Mouse (Mus musculus) Patski (cell line): Measurements from ENCODE around the gene Hoxa11. TPM values are rescaled to one million over a fixed set of nuclear protein-coding genes. Genes with fewer than 3 reads are reported as not detected.

ENCODE experiments used
- ATAC-seq: fragments of 100-300 bp; one replicate; pipeline ENCODE4 v1.8.0; 2021
- CTCF ChIA-PET: fragments of 350-600 bp; sonication (Branson Sonifier 250); formaldehyde crosslinking; loops from one replicate; lab custom pipeline; 2022; ENCODE audit warnings: inconsistent platforms; lab: Charles Lee
- POLR2A ChIA-PET: fragments of 350-600 bp; sonication (Branson Sonifier 250); formaldehyde crosslinking; loops from one replicate; lab custom pipeline; 2022; ENCODE audit warnings: antibody characterized with exemption, inconsistent platforms; lab: Charles Lee
- DNase-seq: peaks from one replicate; pipeline ENCODE4 v3.0.0-alpha.2; 2011; ENCODE audit warnings: low read depth, low spot score
- H3K27me3 ChIP-seq: fragments of 371-371 bp; one replicate; pipeline ENCODE4 v1.5.1; 2021
- CTCF ChIP-seq: fragments of 100-300 bp; IDR thresholded peaks from one replicate; pipeline ENCODE4 v1.5.1; 2021
- in situ Hi-C: fragments of 300-500 bp; cut with MboI; formaldehyde crosslinking; loops from 3 replicates; pipeline ENCODE4 v1.11.1; 2018; ENCODE audit warnings: low pct_unique_long_range_greater_than_20kb, mixed read lengths
- polyA plus RNA-seq: library from polyadenylated mRNA; unstranded; gene quantifications from one replicate; pipeline ENCODE4 v1.2.3, GENCODE M21; 2021

Gene Hoxa11
- polyA plus RNA-seq, 1 experiment from 2014 or later, result 19.3 TPM

DNA sequence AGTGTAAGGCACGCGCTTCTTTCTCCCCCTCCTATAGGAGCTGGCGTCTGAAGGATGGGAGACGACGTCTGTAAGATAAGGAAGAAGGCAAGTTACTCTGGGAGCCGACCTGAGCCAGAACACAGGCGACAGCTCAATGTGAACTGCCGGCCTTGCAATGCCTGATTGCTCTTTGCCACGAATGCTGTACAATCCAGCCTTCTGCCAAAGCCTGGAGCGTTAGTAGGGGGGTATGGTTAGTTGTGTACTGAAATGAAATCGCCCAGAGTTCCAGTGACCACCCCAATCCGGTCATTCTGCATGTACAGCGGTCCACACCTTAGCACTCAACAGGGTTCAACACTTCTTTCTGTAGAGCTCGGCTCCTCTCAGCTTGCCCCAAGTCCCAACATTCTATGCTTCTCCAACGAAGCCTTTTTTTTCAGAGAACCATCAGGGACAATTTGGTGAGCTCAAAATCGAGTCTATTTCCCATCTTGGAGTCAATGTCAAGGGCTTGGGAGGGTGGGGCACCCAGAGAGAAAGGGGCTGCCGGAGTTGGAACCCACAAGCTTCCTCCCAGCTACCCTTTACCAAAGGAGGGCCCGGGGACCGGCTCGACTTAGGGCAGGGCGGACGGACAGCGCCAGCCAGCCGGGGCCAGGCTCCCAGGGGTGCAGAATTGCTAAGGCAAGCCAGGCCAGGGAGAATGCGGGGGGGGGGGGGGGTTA is 13.6 kb upstream of the Hoxa11 start:
- TF ChIP-seq CTCF, result no peak
- H3K27me3 ChIP-seq, result no peaks in the 10 kb centered on the region
- ChIA-PET POLR2A (interaction anchor here (0.7 to 2.1 kb wide), 5 partner anchors 11 to 733 kb away, joined by 4 to 10 read pairs (median 5); partner anchors contain the start of genes Hoxa10 and Hoxa11), CTCF (interaction anchor here (1.5 to 2.7 kb wide), 3 partner anchors 319 to 466 kb away, joined by 5 to 19 read pairs (median 7); no protein-coding TSS in a partner anchor)
- in situ Hi-C loops, result loop anchor here (5.0 kb wide), 2 partner anchors 578 to 658 kb away; no protein-coding TSS in a partner anchor
- no peak for ATAC-seq
- DNase-seq, result no peak

DNA sequence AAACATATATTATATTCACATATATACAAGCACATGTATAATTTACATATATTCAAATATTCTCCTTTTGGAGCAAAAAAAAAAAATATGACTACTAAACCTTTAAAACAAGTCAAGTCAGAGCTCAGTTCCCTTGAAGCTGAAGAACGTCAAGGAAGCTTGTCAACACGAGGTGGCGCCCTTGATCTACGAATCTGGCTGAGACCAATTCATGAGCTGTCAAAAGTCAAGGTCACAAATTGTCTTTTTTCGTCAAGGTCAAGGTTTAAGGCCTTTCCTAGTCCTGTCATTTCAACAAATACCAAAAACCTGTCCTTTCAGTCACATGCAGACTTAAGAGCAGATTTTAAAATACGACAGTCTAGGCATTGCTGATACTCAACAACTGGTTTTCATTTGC is 11.3 kb upstream of the Hoxa11 start:
- POLR2A ChIA-PET, result interaction anchor here (0.7 to 1.3 kb wide), 2 partner anchors 11 to 256 kb away, joined by 3 to 5 read pairs; partner anchors contain the start of gene Hoxa11
- CTCF ChIA-PET, result interaction anchor here (0.7 to 2.7 kb wide), 27 partner anchors 10 to 713 kb away, joined by 3 to 27 read pairs (median 4); partner anchors contain the start of gene Hoxa11
- TF ChIP-seq CTCF, result no peak
- no peaks in the 10 kb centered on the region for H3K27me3 ChIP-seq
- ATAC-seq (no peak), DNase-seq (no peak)
- in situ Hi-C loops, result loop anchor here (5.0 kb wide), 2 partner anchors 580 to 660 kb away; no protein-coding TSS in a partner anchor

DNA sequence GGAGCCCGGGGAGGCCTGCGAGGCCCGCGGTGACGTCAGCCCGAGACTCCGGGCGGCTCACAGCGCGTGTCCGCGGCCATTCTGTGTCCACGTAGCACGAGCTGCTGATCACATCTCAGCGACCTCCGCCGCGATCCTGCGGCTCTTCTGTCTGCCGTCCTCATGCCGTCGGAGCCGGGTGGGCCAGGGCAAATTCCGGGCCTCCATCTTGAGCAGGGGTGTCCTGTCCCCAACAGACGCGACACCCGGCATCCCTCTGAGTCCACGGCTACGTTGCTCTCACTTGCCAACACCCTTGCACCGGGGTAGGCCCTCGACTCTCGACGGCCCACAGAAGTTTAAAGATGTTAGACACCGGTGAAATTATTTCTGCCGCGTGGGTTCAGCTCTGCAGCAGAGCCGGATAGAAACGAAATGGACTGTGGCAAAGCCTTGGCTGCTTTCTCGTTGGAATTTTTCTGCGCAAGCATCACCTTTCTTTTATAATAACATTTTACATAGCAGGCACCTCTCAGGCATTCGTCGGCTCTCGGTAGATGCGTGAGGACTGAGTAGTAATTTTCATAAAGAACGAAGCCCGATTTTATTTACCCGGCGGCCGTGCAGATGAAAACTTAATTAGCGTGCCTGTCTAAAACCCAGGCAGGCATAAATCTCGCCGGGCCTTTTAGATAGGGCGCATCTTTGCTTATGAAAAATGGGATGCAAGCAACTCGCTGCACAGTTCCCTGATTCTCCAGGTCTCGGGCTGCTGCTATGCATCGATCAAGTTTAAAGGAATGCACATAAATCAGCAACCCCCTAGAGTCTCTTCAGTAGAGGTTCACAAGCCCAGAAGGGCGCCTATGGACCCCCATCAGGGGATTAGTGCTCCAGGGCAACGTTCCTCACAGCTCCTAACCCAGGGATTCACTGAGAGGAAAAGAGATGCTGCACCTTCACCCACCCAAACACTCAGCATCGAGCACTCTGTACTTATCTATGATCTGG is 8.2 kb upstream of the Hoxa11 start:
- TF ChIP-seq CTCF, result no peak
- in situ Hi-C loops, result loop anchor here (5.0 kb wide), 1 partner anchor 468 kb away; no protein-coding TSS in a partner anchor
- ChIA-PET POLR2A (no interaction called here), CTCF (no interaction called here)
- H3K27me3 ChIP-seq, result no peaks in the 10 kb centered on the region
- no peak for ATAC-seq
- DNase-seq, result no peak

DNA sequence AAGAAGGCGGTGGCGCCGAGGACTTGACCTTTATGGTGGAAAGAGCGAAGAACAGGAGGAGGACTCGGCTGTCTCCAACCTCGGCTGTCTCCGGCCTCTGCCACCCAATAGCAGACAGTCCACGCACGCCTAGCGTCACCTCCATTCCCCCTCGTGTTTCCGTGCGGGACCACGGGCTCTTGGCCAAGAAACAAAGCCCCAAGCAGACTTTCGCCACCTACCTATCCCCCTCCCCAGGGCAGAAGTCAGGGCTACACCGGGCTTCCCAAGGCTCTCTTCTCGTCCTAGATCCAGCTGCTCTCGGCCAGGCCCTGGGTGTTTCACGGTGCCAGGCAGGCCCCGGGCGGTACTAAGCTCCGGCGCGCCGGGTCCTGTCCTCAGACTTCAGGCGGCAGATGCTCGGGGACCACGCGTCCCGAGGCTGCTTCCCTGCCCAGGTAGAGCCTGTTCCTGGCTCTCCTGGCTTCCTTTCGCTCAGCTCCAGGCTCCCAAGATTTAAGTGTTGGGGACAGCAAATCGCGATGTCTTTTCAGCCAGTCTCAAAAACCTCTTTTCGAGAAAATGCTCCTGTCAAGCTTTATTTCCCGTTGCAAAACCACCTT is 7.3 kb upstream of the Hoxa11 start:
- ChIA-PET CTCF (interaction anchor here (1.4 to 1.6 kb wide), 2 partner anchors 9 to 349 kb away, joined by 4 read pairs; no protein-coding TSS in a partner anchor), POLR2A (interaction anchor here (0.7 kb wide), 1 partner anchor 12 kb away, joined by 3 read pairs; the partner anchor contains the start of gene Hoxa10)
- in situ Hi-C loops, result loop anchor here (5.0 kb wide), 1 partner anchor 469 kb away; no protein-coding TSS in a partner anchor
- no peaks in the 10 kb centered on the region for H3K27me3 ChIP-seq
- TF ChIP-seq CTCF, result no peak
- no peak for ATAC-seq
- no peak for DNase-seq

DNA sequence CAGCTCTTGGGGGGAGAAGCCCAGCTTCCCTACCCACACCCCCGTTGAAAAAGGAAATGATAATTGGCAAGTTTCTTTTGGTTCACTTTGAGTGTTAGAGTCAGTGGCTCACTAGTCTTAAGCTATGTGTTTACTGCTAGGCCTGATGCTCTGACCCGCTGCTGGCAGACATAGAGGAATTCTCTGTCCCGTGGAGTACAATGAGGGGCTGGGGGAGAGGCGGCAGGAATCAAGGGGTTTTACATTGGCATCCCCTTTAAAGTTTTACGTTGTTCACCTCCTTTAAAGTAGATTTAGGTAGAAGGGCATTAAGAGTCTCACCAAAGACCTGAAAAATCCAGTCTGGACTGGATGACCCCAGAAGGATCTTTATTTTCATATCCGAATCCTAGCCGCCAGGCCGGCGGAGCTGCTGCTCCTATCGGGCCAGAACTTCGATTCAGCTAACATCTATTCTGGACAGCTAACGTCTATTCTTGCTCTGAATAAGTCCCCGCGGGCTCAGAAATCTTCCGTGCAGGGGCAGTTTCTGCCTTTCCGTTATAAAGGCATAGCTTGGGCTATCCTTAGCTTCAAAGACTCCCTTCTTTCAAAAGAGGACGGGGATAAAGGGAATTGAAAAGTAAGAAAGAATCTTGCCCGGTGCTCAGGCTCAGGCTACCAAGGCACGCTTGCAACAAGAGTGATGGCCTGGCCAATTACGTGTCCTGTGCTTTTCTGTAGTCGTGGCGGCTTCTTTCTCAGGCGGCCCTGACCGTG is 6.6 kb upstream of the Hoxa11 start:
- CTCF ChIA-PET, result interaction anchor here (1.4 to 1.6 kb wide), 2 partner anchors 9 to 350 kb away, joined by 4 read pairs; no protein-coding TSS in a partner anchor
- ATAC-seq, result no peak
- POLR2A ChIA-PET, result interaction anchor here (0.7 kb wide), 1 partner anchor 11 kb away, joined by 3 read pairs; the partner anchor contains the start of gene Hoxa10
- no peak for TF ChIP-seq CTCF
- no peak for DNase-seq
- in situ Hi-C loops, result loop anchor here (5.0 kb wide), 1 partner anchor 470 kb away; no protein-coding TSS in a partner anchor
- no peaks in the 10 kb centered on the region for H3K27me3 ChIP-seq

DNA sequence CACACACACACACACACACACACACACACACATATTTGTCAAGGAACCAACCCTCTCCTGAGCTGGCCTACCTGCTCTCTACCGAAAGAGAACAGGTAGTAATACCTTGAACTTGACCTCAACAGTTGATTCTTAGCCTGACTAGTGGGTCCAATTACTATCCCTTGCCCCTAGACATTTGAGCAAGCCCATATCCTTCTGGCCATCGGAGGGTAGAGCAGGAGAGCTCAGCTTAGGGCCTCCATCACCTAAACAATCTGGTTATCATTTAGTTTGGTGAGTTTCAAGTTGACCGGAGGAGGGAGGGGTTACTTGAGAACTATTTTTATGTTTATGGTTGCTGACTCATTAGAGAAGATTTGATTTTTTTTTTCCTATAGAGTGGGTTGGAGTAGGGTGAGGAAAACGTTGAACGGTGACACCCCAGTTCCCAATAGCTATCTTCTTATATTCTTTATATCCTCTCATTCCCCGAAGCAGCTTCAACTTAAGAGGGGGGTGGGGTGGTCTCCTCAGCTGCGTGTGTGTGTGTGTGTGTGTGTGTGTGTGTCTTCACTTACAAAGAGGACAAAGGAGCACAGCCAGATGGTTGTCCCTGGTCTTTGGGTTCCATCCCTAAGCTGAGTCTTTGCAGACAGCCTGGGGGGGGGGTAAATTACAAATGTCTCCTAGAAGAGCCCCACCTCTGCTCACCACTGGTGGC is 5.7 kb upstream of the Hoxa11 start:
- TF ChIP-seq CTCF, result no peak
- in situ Hi-C loops, result loop anchor here (5.0 kb wide), 1 partner anchor 471 kb away; no protein-coding TSS in a partner anchor
- ATAC-seq (no peak), DNase-seq (no peak)
- POLR2A ChIA-PET, result no interaction called here
- CTCF ChIA-PET, result interaction anchor here (1.0 to 1.6 kb wide), 3 partner anchors 10 to 587 kb away, joined by 3 to 4 read pairs (median 4); no protein-coding TSS in a partner anchor
- no peaks in the 10 kb centered on the region for H3K27me3 ChIP-seq

DNA sequence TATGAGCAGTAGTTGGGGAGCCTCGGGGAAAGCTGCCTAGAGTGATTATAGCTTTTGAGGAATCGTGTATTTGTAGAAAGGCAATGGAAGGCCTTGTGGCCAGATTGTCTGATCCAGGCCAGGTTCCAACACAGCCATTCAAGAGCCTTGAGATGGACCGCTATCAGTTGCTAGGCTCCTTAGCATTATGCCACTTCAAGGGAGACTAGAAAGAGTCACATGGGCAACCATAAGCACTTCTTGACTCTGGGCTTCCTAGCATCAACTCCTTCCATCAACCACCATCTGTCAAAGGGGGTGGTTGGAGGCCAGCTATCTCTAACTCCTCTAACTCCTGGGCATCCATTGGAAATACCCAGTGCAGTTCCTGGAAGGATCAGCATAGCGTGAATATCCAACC is 4.2 kb upstream of the Hoxa11 start:
- ATAC-seq, result no peak
- ChIA-PET CTCF (interaction anchor here (1.2 kb wide), 1 partner anchor 9 kb away, joined by 3 read pairs; the partner anchor contains the start of gene Hoxa10), POLR2A (no interaction called here)
- TF ChIP-seq CTCF, result no peak
- no peaks in the 10 kb centered on the region for H3K27me3 ChIP-seq
- in situ Hi-C loops, result loop anchor here (5.0 to 25.0 kb wide), 2 partner anchors 472 to 1263 kb away; no protein-coding TSS in a partner anchor
- DNase-seq, result no peak

DNA sequence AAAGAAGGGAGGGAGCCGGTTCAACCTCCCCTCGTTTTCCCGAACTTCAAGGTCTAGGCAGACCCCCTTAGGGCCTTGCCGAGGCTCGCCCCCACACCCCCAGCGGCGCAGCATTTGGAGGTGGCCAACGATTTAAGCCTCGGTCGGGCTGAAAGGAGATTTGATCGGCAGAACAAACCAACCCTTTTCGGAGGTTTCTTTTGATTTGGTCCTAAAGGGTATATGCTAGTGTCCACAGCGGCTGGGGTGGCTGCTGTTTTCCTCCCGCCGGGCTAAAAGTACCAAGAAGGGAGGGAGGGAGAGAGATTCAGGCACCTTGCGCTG is 3.8 kb upstream of the Hoxa11 start:
- POLR2A ChIA-PET, result interaction anchor here (21.2 kb wide), 1 partner anchor 26 kb away, joined by 778 read pairs; the partner anchor contains the start of genes Gm28308, Hoxa3, Hoxa6 and Hoxa7
- no peaks in the 10 kb centered on the region for H3K27me3 ChIP-seq
- CTCF ChIA-PET, result interaction anchor here (1.2 kb wide), 1 partner anchor 9 kb away, joined by 3 read pairs; the partner anchor contains the start of gene Hoxa10
- no peak for TF ChIP-seq CTCF
- ATAC-seq, result no peak
- in situ Hi-C loops, result loop anchor here (25.0 kb wide), 1 partner anchor 1262 kb away; no protein-coding TSS in a partner anchor
- DNase-seq, result no peak
